Mouse (Mus musculus): ENCODE measurements around the gene Zfp143. TPM values are rescaled to one million over a fixed set of nuclear protein-coding genes. Genes with fewer than 3 reads are reported as not detected.

The Zfp143 gene
- total and polyA plus RNA-seq, 3 experiments, result 13.9 to 15.7 TPM; not detected in 1

- Histone ChIP-seq H3K9ac (ENCODE audit: control insufficient read depth, low read depth, low read length, poor library complexity, severe bottlenecking) (no peak overlapping the region), H3K27me3 (ENCODE audit: control insufficient read depth in 1 of 2, insufficient read depth in 2 of 2, low read length in 2 of 2) (no peaks in the 10 kb centered on the region), H3K36me3 (ENCODE audit: control insufficient read depth in 1 of 2, insufficient read depth in 2 of 2, low read length in 2 of 2) (peaks cover 3 to 56% of the 10 kb centered on the region in 2 experiments), H3K9me3 (replicated peaks; ENCODE audit: insufficient read depth, low read length) (no peaks in the 10 kb centered on the region), H3K4me3 (ENCODE audit: control insufficient read depth in 1 of 2, insufficient read depth in 1 of 2, low read depth in 2 of 2, low read length in 2 of 2) (no peak overlapping the region), H3K4me1 (ENCODE audit: control insufficient read depth in 1 of 2, insufficient read depth in 2 of 2, low read length in 2 of 2) (no peaks in the 10 kb centered on the region), H3K27ac (ENCODE audit: control insufficient read depth, low read depth, low read length) (no peak overlapping the region), H3K79me2 (ENCODE audit: control insufficient read depth, insufficient read depth, low read length, poor library complexity) (no peaks in the 10 kb centered on the region; the same call in 1 of the 2 replicates)
- DNase-seq (ENCODE audit: low read depth, low spot score), result no peak
- no peak for TF ChIP-seq USF1 (IDR thresholded peaks at IDR 0.05; ENCODE audit: low read depth, low read length)
- peak; percentile 19 to 39 (median 37); a peak in 5 of 6 replicates for TF ChIP-seq CTCF (IDR thresholded peaks at IDR 0.05 in 2 of 3, conservative IDR thresholded peaks at IDR 0.05 in 1 of 3; ENCODE audit: control insufficient read depth in 1 of 3, insufficient read depth in 1 of 3, low read depth in 2 of 3, low read length in 3 of 3, poor library complexity in 1 of 3, severe bottlenecking in 1 of 3)
Observed at GRCm38 (mm10) chr7:110138538-110138937, 77.5 kb downstream of the Zfp143 start.

DNA sequence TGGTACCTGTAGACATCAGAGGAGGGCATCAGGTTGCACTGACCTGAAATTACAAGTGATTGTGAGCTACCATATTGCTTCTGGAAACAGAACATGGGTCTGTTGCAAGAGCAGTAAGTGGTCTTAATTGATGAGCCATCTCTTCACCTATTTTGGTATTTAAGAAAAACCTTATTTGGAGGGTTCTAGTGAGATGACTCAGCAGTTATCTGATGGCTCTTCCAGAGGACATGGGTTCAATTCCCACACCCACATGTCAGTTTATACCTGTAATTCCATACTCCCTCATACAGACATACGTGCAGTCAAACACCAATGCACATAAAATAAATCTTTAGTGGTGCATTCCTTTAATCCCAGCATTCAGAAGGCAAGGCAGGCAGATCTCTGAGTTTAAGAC lies 82.8 kb downstream of the Zfp143 start:
- Histone ChIP-seq H3K9me3 (replicated peaks; ENCODE audit: insufficient read depth, low read length) (no peaks in the 10 kb centered on the region), H3K4me3 (ENCODE audit: control insufficient read depth in 1 of 2, insufficient read depth in 1 of 2, low read depth in 2 of 2, low read length in 2 of 2) (no peak overlapping the region), H3K4me1 (ENCODE audit: control insufficient read depth in 1 of 2, insufficient read depth in 2 of 2, low read length in 2 of 2) (peaks cover 0 to 5% of the 10 kb centered on the region in 2 experiments; a peak in 2 of 4 replicates), H3K36me3 (ENCODE audit: control insufficient read depth in 1 of 2, insufficient read depth in 2 of 2, low read length in 2 of 2) (peaks cover 11 to 30% of the 10 kb centered on the region in 2 experiments), H3K27ac (ENCODE audit: control insufficient read depth, low read depth, low read length) (no peak overlapping the region), H3K9ac (ENCODE audit: control insufficient read depth, low read depth, low read length, poor library complexity, severe bottlenecking) (no peak overlapping the region), H3K79me2 (ENCODE audit: control insufficient read depth, insufficient read depth, low read length, poor library complexity) (no peaks in the 10 kb centered on the region), H3K27me3 (ENCODE audit: control insufficient read depth in 1 of 2, insufficient read depth in 2 of 2, low read length in 2 of 2) (no peaks in the 10 kb centered on the region)
- no peak for DNase-seq (ENCODE audit: low read depth, low spot score)
- TF ChIP-seq BHLHE40 (IDR thresholded peaks at IDR 0.05; ENCODE audit: borderline replicate concordance, low read depth, low read length), result no peak
- TF ChIP-seq SMC3 (IDR thresholded peaks at IDR 0.05; ENCODE audit: low read depth, low read length), result no peak
- 0 out of 2 replicates have a peak, but pooled peaks have one; percentile 21 for TF ChIP-seq MYC (IDR thresholded peaks at IDR 0.05; ENCODE audit: low read depth, low read length)
- no peak for TF ChIP-seq HCFC1 (IDR thresholded peaks at IDR 0.05; ENCODE audit: low read depth, low read length)
- no peak for TF ChIP-seq RCOR1 (IDR thresholded peaks at IDR 0.05; ENCODE audit: low read depth, low read length)
- no peak for TF ChIP-seq JUND (IDR thresholded peaks at IDR 0.05; ENCODE audit: low read depth, low read length)
- no peak for TF ChIP-seq MYB (IDR thresholded peaks at IDR 0.05; ENCODE audit: low read depth, low read length)
- TF ChIP-seq TBP (IDR thresholded peaks at IDR 0.05; ENCODE audit: low read depth, low read length), result no peak

Other genes starting within 250 kb of the Zfp143 start
- 0.16 and 0.27 TPM in 2 replicates for gene Scube2, start 195.5 kb upstream of the Zfp143 start, total RNA-seq (2012; rRNA removed)
- under 1 TPM in 1 of 2 experiments, not detected in 1; 0.67 TPM for gene Scube2, start 195.5 kb upstream of the Zfp143 start, polyA plus RNA-seq (2012; ENCODE audit: insufficient read depth in 1 of 2, insufficient read length in 2 of 2, low read depth in 1 of 2, low replicate concordance in 2 of 2, missing spikeins in 1 of 2)
- 33.1 and 40.5 TPM in 2 replicates for gene Dennd5a, start 100.7 kb upstream of the Zfp143 start, total RNA-seq (2012; rRNA removed)
- 10 to 100 TPM; 64.4 to 78.8 TPM for gene Dennd5a, start 100.7 kb upstream of the Zfp143 start, polyA plus RNA-seq (2012; ENCODE audit: insufficient read depth in 1 of 2, insufficient read length in 2 of 2, low read depth in 1 of 2, low replicate concordance in 2 of 2, missing spikeins in 1 of 2)
- 80.6 and 86.9 TPM in 2 replicates for gene Tmem41b, start 74.3 kb upstream of the Zfp143 start, total RNA-seq (2012; rRNA removed)
- gene Tmem41b, start 74.3 kb upstream of the Zfp143 start, polyA plus RNA-seq (2012; ENCODE audit: insufficient read depth in 1 of 2, insufficient read length in 2 of 2, low read depth in 1 of 2, low replicate concordance in 2 of 2, missing spikeins in 1 of 2), result 10 to 100 TPM in 1 of 2 experiments, not detected in 1; 45.9 TPM
- 139 and 145 TPM in 2 replicates for gene Ipo7, start 42.9 kb upstream of the Zfp143 start, total RNA-seq (2012; rRNA removed)
- gene Ipo7, start 42.9 kb upstream of the Zfp143 start, polyA plus RNA-seq (2012; ENCODE audit: insufficient read depth in 1 of 2, insufficient read length in 2 of 2, low read depth in 1 of 2, low replicate concordance in 2 of 2, missing spikeins in 1 of 2), result 100 to 1,000 TPM; 111 to 172 TPM
- 9.3 and 10.8 TPM in 2 replicates for gene Wee1, start 60.8 kb downstream of the Zfp143 start, total RNA-seq (2012; rRNA removed)
- 10 to 100 TPM in 1 of 2 experiments, not detected in 1; 23.0 TPM for gene Wee1, start 60.8 kb downstream of the Zfp143 start, polyA plus RNA-seq (2012; ENCODE audit: insufficient read depth in 1 of 2, insufficient read length in 2 of 2, low read depth in 1 of 2, low replicate concordance in 2 of 2, missing spikeins in 1 of 2)
- 18.3 and 22.3 TPM in 2 replicates for gene Swap70, start 160.5 kb downstream of the Zfp143 start, total RNA-seq (2012; rRNA removed)
- gene Swap70, start 160.5 kb downstream of the Zfp143 start, polyA plus RNA-seq (2012; ENCODE audit: insufficient read depth in 1 of 2, insufficient read length in 2 of 2, low read depth in 1 of 2, low replicate concordance in 2 of 2, missing spikeins in 1 of 2), result 10 to 100 TPM in 1 of 2 experiments, not detected in 1; 23.3 TPM